Mouse (Mus musculus) intestine, postnatal 0 days (tissue): ENCODE measurements around the gene Ces2a. TPM values are rescaled to one million over a fixed set of nuclear protein-coding genes. Genes with fewer than 3 reads are reported as not detected.
A peak's percentile ranks its signal among the peaks of the same experiment; 100 is the strongest.

Source experiments
- ATAC-seq: fragments of 200-750 bp; cut with Nextera tagmentation; 2 replicates; pipeline ENCODE4 v1.8.0; 2017; ENCODE audit warnings: mild to moderate bottlenecking, moderate TSS enrichment, moderate library complexity
- H3K27ac ChIP-seq: fragments of 300-500 bp; sonication (generic); 2 replicates; pipeline ENCODE4 v1.5.1; 2014; ENCODE audit warnings: mild to moderate bottlenecking, low read depth, low read length, moderate library complexity
- H3K27me3 ChIP-seq: fragments of 300-500 bp; sonication (generic); replicated peaks from 2 replicates; pipeline ENCODE4 v1.6.1; 2014; ENCODE audit warnings: low read length, mixed read lengths; ENCODE audit not compliant: control insufficient read depth, insufficient read depth
- H3K36me3 ChIP-seq: fragments of 300-500 bp; sonication (generic); 2 replicates; pipeline ENCODE4 v1.6.1; 2014; ENCODE audit warnings: mild to moderate bottlenecking, moderate library complexity; ENCODE audit not compliant: control insufficient read depth, insufficient read depth
- H3K4me1 ChIP-seq: fragments of 300-500 bp; sonication (generic); replicated peaks from 2 replicates; pipeline ENCODE4 v1.6.1; 2014; ENCODE audit warnings: antibody characterized with exemption, low read length, mixed read lengths; ENCODE audit not compliant: control insufficient read depth, insufficient read depth
- H3K4me2 ChIP-seq: fragments of 300-500 bp; sonication (generic); replicated peaks from 2 replicates; pipeline ENCODE4 v1.6.1; 2014; ENCODE audit warnings: low read depth, mild to moderate bottlenecking, moderate library complexity
- H3K4me3 ChIP-seq: fragments of 300-500 bp; sonication (generic); 2 replicates; pipeline ENCODE4 v1.5.1; 2014; ENCODE audit warnings: low read depth, low read length
- H3K9ac ChIP-seq: fragments of 300-500 bp; sonication (generic); 2 replicates; pipeline ENCODE4 v1.6.1; 2014; ENCODE audit warnings: mild to moderate bottlenecking, low read depth, low read length
- H3K9me3 ChIP-seq: fragments of 300-500 bp; sonication (generic); 2 replicates; pipeline ENCODE4 v1.6.1; 2016; ENCODE audit warnings: mixed run types; ENCODE audit not compliant: control insufficient read depth
- CTCF ChIP-seq: sonication (generic); IDR thresholded peaks from 2 replicates; pipeline ENCODE4 v1.5.1; 2016; ENCODE audit warnings: low read depth, mild to moderate bottlenecking, control low read depth, antibody characterized with exemption, moderate library complexity
- WGBS: fragments of 180-500 bp; shearing (Covaris S2); extraction: QIAGEN DNeasy Blood & Tissue Kit; methylation state at CpG from one replicate; pipeline ENCODE4 v1.1.7; 2014; 5-methylcytosine and 5-hydroxymethylcytosine counted together
- polyA plus RNA-seq: library from polyadenylated mRNA; unstranded; fragments of >200 nt; fragmentation: Nextera tagmentation; extraction: Ambion mirVana; gene quantifications from 2 replicates; pipeline ENCODE4 v1.2.1, GENCODE M21; 2015

The Ces2a gene
- polyA plus RNA-seq, 1 experiment from 2014 or later: 6.1 TPM

- H3K27ac ChIP-seq: no peak overlapping the region
- TF ChIP-seq CTCF: peak; percentile 66
- no peak overlapping the region for H3K4me2 ChIP-seq
- H3K9me3 ChIP-seq: no peaks in the 10 kb centered on the region
- no peaks in the 10 kb centered on the region for H3K36me3 ChIP-seq
- H3K4me1 ChIP-seq: no peaks in the 10 kb centered on the region
- H3K27me3 ChIP-seq: no peaks in the 10 kb centered on the region
- 48% methylated on average over 1 of the region's 1 CpGs for WGBS
- no peak overlapping the region for H3K9ac ChIP-seq
- no peak overlapping the region for H3K4me3 ChIP-seq
- no peak for ATAC-seq
These were observed 8.2 kb downstream of the Ces2a start for GRCm38 (mm10) chr8:104742039-104742438.

GRCm38 (mm10) chr8:104743410-104743809 is 9.6 kb downstream of the Ces2a start:
- no peaks in the 10 kb centered on the region for H3K9me3 ChIP-seq
- no peak overlapping the region for H3K4me3 ChIP-seq
- no peak for TF ChIP-seq CTCF
- H3K4me1 ChIP-seq: no peaks in the 10 kb centered on the region
- ATAC-seq: no peak
- H3K9ac ChIP-seq: no peak overlapping the region
- no peak overlapping the region for H3K27ac ChIP-seq
- WGBS: 71% methylated on average over 3 of the region's 3 CpGs
- H3K4me2 ChIP-seq: no peak overlapping the region
- no peaks in the 10 kb centered on the region for H3K27me3 ChIP-seq
- H3K36me3 ChIP-seq: no peaks in the 10 kb centered on the region

- no peak for ATAC-seq
- H3K9me3 ChIP-seq: no peaks in the 10 kb centered on the region
- no peaks in the 10 kb centered on the region for H3K27me3 ChIP-seq
- H3K4me2 ChIP-seq: no peak overlapping the region
- 78% methylated on average over 1 of the region's 1 CpGs for WGBS
- H3K9ac ChIP-seq: no peak overlapping the region
- no peak for TF ChIP-seq CTCF
- H3K36me3 ChIP-seq: no peaks in the 10 kb centered on the region
- H3K4me3 ChIP-seq: no peak overlapping the region
- H3K27ac ChIP-seq: no peak overlapping the region
- H3K4me1 ChIP-seq: no peaks in the 10 kb centered on the region
These were observed 19.0 kb downstream of the Ces2a start for GRCm38 (mm10) chr8:104752818-104753217.

GRCm38 (mm10) chr8:104757621-104758020 is 23.8 kb downstream of the Ces2a start:
- Histone ChIP-seq H3K4me1 (no peaks in the 10 kb centered on the region), H3K27me3 (no peaks in the 10 kb centered on the region), H3K4me2 (no peak overlapping the region), H3K27ac (no peak overlapping the region), H3K4me3 (no peak overlapping the region), H3K9me3 (no peaks in the 10 kb centered on the region), H3K36me3 (no peaks in the 10 kb centered on the region), H3K9ac (no peak overlapping the region)
- TF ChIP-seq CTCF: no peak
- WGBS: 55% methylated on average over 1 of the region's 1 CpGs
- no peak for ATAC-seq

GRCm38 (mm10) chr8:104758209-104758608 is 24.4 kb downstream of the Ces2a start:
- Histone ChIP-seq H3K4me1 (no peaks in the 10 kb centered on the region), H3K9ac (no peak overlapping the region), H3K27ac (no peak overlapping the region), H3K4me3 (no peak overlapping the region), H3K27me3 (no peaks in the 10 kb centered on the region), H3K4me2 (no peak overlapping the region), H3K36me3 (no peaks in the 10 kb centered on the region), H3K9me3 (no peaks in the 10 kb centered on the region)
- TF ChIP-seq CTCF: no peak
- WGBS: 88% methylated on average over 2 of the region's 2 CpGs
- ATAC-seq: no peak

GRCm38 (mm10) chr8:104761126-104761525 is 27.3 kb downstream of the Ces2a start:
- no peak for ATAC-seq
- no peaks in the 10 kb centered on the region for H3K9me3 ChIP-seq
- H3K36me3 ChIP-seq: no peaks in the 10 kb centered on the region
- no peaks in the 10 kb centered on the region for H3K4me1 ChIP-seq
- no peak overlapping the region for H3K4me2 ChIP-seq
- WGBS: 87% methylated on average over 4 of the region's 4 CpGs
- H3K27ac ChIP-seq: no peak overlapping the region
- H3K9ac ChIP-seq: no peak overlapping the region
- H3K4me3 ChIP-seq: no peak overlapping the region
- no peak for TF ChIP-seq CTCF
- no peaks in the 10 kb centered on the region for H3K27me3 ChIP-seq

GRCm38 (mm10) chr8:104766485-104766884 is 32.7 kb downstream of the Ces2a start:
- Histone ChIP-seq H3K9me3 (no peaks in the 10 kb centered on the region), H3K9ac (no peak overlapping the region), H3K27ac (no peak overlapping the region), H3K4me2 (no peak overlapping the region), H3K4me1 (no peaks in the 10 kb centered on the region), H3K4me3 (no peak overlapping the region), H3K36me3 (no peaks in the 10 kb centered on the region), H3K27me3 (no peaks in the 10 kb centered on the region)
- no peak for ATAC-seq
- TF ChIP-seq CTCF: no peak
- WGBS: 61% methylated on average over 4 of the region's 4 CpGs
